Mouse (Mus musculus) kidney, postnatal 36 days (tissue): ENCODE measurements around the gene H2al2c.
"Not testable (repeated sequence)": the region's sequence is repeated elsewhere in the genome, so short reads cannot be mapped to it uniquely, and the experiment has no call there.

Experiments used
- DNase-seq, 2 experiments: peaks; one replicate each; pipeline ENCODE4 v3.0.0; 2021 to 2022; ENCODE audit warnings: mixed read lengths in 2 of 2

H2al2c gene

GRCm38 (mm10) chrY:2598799-2599198 is at the start of gene H2al2c:
Gene H2al2c (plus strand): TSS chrY:2599099.
- DNase-seq = not testable (repeated sequence)
